Mouse (Mus musculus): ENCODE data around the gene 1700013G24Rik.

- no peak for TF ChIP-seq POLR2A (IDR thresholded peaks at IDR 0.05; ENCODE audit: low read depth, low read length)
- no peak for TF ChIP-seq CTCF (IDR thresholded peaks at IDR 0.05; ENCODE audit: borderline replicate concordance, insufficient read depth, low read length)
Observed at GRCm38 (mm10) chr4:137469081-137469844, 16.2 kb downstream of the 1700013G24Rik start.

Data from embryonic fibroblast, embryonic 13.5 days (primary cell).